Mouse (Mus musculus): Measurements from ENCODE around the gene Elmo1. TPM values are rescaled to one million over a fixed set of nuclear protein-coding genes. Genes with fewer than 3 reads are reported as not detected.

The Elmo1 gene
- total and polyA plus RNA-seq, 3 experiments, result 5.2 to 7.6 TPM; not detected in 1

DNA sequence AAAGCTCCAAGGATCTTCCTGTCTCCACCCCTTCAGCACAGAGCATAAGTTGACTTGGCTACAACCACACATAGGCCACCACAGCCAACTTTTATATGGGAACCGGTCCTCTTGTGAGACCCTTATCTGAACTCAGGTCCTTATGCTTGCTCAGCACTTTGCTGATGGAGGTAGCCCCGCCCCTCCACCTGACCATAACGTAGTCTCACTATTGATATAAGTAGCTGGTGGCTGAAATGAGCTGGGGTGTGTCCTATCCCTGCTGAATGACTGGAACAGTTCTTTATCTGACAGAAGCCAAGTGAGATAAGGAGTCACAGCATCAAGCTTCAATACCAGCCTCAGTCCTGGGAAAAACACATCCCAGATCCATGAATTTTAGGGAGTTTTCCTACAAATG lies 210.2 kb downstream of the Elmo1 start:
- Histone ChIP-seq H3K9me3 (replicated peaks; ENCODE audit: insufficient read depth, low read length) (no peaks in the 10 kb centered on the region), H3K9ac (ENCODE audit: control insufficient read depth, low read depth, low read length, poor library complexity, severe bottlenecking) (no peak overlapping the region), H3K27me3 (ENCODE audit: control insufficient read depth in 1 of 2, insufficient read depth in 2 of 2, low read length in 2 of 2) (no peaks in the 10 kb centered on the region), H3K36me3 (ENCODE audit: control insufficient read depth in 1 of 2, insufficient read depth in 2 of 2, low read length in 2 of 2) (peaks cover 0 to under 1% of the 10 kb centered on the region in 2 experiments; a peak in 2 of 4 replicates), H3K4me1 (ENCODE audit: control insufficient read depth in 1 of 2, insufficient read depth in 2 of 2, low read length in 2 of 2) (0 out of 4 replicates have a peak, but pooled peaks cover 0 to 4% of the 10 kb centered on the region in 2 experiments), H3K79me2 (ENCODE audit: control insufficient read depth, insufficient read depth, low read length, poor library complexity) (no peaks in the 10 kb centered on the region), H3K4me3 (ENCODE audit: control insufficient read depth in 1 of 2, insufficient read depth in 1 of 2, low read depth in 2 of 2, low read length in 2 of 2) (no peak overlapping the region), H3K27ac (ENCODE audit: control insufficient read depth, low read depth, low read length) (no peak overlapping the region)
- TF ChIP-seq MYB (IDR thresholded peaks at IDR 0.05; ENCODE audit: low read depth, low read length) (no peak), NRF1 (IDR thresholded peaks at IDR 0.05; ENCODE audit: insufficient read depth, low read depth, low read length, poor library complexity, severe bottlenecking) (no peak), RAD21 (IDR thresholded peaks at IDR 0.05; ENCODE audit: low read depth, low read length) (no peak), KAT2A (conservative IDR thresholded peaks at IDR 0.05; ENCODE audit: low read depth, low read length) (no peak), POLR2AphosphoS2 (IDR thresholded peaks at IDR 0.05; ENCODE audit: low read length) (no peak), HCFC1 (IDR thresholded peaks at IDR 0.05; ENCODE audit: low read depth, low read length) (no peak), MAZ (IDR thresholded peaks at IDR 0.05; ENCODE audit: low read depth, low read length) (no peak), TAL1 (IDR thresholded peaks at IDR 0.05; ENCODE audit: low read length) (no peak), CHD1 (IDR thresholded peaks at IDR 0.05; ENCODE audit: low read depth, low read length) (no peak), MAFK (IDR thresholded peaks at IDR 0.05; ENCODE audit: borderline replicate concordance, low read depth, low read length) (no peak), ZC3H11A (IDR thresholded peaks at IDR 0.05; ENCODE audit: low read depth, low read length) (no peak), MAX (IDR thresholded peaks at IDR 0.05; ENCODE audit: low read length) (no peak), SMC3 (IDR thresholded peaks at IDR 0.05; ENCODE audit: low read depth, low read length) (no peak), POLR2A (IDR thresholded peaks at IDR 0.05; ENCODE audit: control insufficient read depth in 1 of 2, insufficient read depth in 1 of 2, low read depth in 1 of 2, low read length in 2 of 2, poor library complexity in 1 of 2) (no peak), GATA1 (IDR thresholded peaks at IDR 0.05; ENCODE audit: low read depth, low read length) (no peak), BHLHE40 (IDR thresholded peaks at IDR 0.05; ENCODE audit: borderline replicate concordance, low read depth, low read length) (no peak), CHD2 (IDR thresholded peaks at IDR 0.05; ENCODE audit: low read length) (no peak), USF1 (IDR thresholded peaks at IDR 0.05; ENCODE audit: low read depth, low read length) (no peak)
- DNase-seq (ENCODE audit: low read depth, low spot score), result no peak

DNA sequence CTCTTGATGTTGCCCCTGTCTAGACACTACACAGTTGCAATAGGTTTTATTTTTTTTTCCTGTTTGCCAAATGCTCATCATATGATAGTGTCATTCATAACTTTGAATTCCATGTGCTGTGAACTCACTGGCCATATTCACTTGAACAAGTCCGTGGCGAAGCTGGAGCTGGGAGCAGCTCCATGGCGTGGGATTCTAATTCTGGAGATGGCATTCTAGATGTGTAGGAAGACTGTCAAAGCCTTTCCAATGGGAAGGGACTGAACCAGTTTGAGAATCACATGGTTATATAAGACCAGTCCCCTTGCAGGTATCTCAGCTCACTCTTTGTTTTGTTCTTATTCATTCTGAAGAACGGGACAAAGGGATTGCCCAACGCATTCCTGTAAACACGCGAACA lies 211.4 kb downstream of the Elmo1 start:
- Histone ChIP-seq H3K27me3 (ENCODE audit: control insufficient read depth in 1 of 2, insufficient read depth in 2 of 2, low read length in 2 of 2) (no peaks in the 10 kb centered on the region), H3K4me1 (ENCODE audit: control insufficient read depth in 1 of 2, insufficient read depth in 2 of 2, low read length in 2 of 2) (no peaks in the 10 kb centered on the region), H3K36me3 (ENCODE audit: control insufficient read depth in 1 of 2, insufficient read depth in 2 of 2, low read length in 2 of 2) (no peaks in the 10 kb centered on the region), H3K9ac (ENCODE audit: control insufficient read depth, low read depth, low read length, poor library complexity, severe bottlenecking) (no peak overlapping the region), H3K9me3 (replicated peaks; ENCODE audit: insufficient read depth, low read length) (no peaks in the 10 kb centered on the region), H3K4me3 (ENCODE audit: control insufficient read depth in 1 of 2, insufficient read depth in 1 of 2, low read depth in 2 of 2, low read length in 2 of 2) (no peak overlapping the region), H3K79me2 (ENCODE audit: control insufficient read depth, insufficient read depth, low read length, poor library complexity) (no peaks in the 10 kb centered on the region), H3K27ac (ENCODE audit: control insufficient read depth, low read depth, low read length) (no peak overlapping the region)
- no peak for DNase-seq (ENCODE audit: low read depth, low spot score)
- TF ChIP-seq MAX (IDR thresholded peaks at IDR 0.05; ENCODE audit: low read length) (no peak), MYC (IDR thresholded peaks at IDR 0.05; ENCODE audit: low read depth, low read length) (no peak), NRF1 (IDR thresholded peaks at IDR 0.05; ENCODE audit: insufficient read depth, low read depth, low read length, poor library complexity, severe bottlenecking) (no peak)
